Mouse (Mus musculus): ENCODE measurements at regions not wholly inside any gene's neighbourhood (a gene's known extent, or its start where the extent isn't known, plus 50 kb on each side); places are given as distances from the start of the nearest gene placed in this dataset.

GRCm38 (mm10) chr14:58938601-58938970 lies 204.1 kb downstream of the 1700129C05Rik start:
- Histone ChIP-seq H3K4me3 (no peak overlapping the region), H3K27ac (no peak overlapping the region)
- no peak for DNase-seq (ENCODE audit: extremely low spot score in 1 of 2, low spot score in 2 of 2)
- intact Hi-C loops (cut with DNase I): no loop called here
- TF ChIP-seq CTCF (IDR thresholded peaks at IDR 0.05): no peak

GRCm38 (mm10) chr14:58937791-58938600 lies 204.7 kb downstream of the 1700129C05Rik start:
- peak; percentile 36 for TF ChIP-seq CTCF (IDR thresholded peaks at IDR 0.05)
- intact Hi-C loops (cut with DNase I): no loop called here
- DNase-seq (ENCODE audit: extremely low spot score in 1 of 2, low spot score in 2 of 2): no peak

DNA sequence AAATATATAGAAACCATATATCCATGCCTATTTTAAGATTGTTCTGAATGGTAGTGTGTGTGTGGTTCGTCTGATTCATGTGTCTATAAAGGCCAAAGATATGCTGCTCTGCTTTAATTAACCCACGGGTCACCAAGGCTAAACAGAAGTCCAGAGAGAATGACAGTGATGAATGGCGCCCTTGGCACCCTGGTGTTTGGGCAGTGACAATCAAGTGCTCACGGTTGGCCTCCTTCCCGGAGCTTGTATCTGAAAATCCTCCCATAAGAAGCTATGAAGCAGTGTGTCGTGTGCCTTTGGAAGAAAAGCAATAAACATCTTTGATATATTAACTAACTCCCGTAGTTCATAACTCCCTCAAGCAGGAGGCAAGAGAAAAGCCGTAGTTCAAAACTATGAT lies 205.4 kb downstream of the 1700129C05Rik start:
- no peak for DNase-seq (ENCODE audit: extremely low spot score in 1 of 2, low spot score in 2 of 2)
- no peak overlapping the region for H3K27ac ChIP-seq
- intact Hi-C loops (cut with DNase I): no loop called here
- TF ChIP-seq CTCF (IDR thresholded peaks at IDR 0.05): no peak
- no peak overlapping the region for H3K4me3 ChIP-seq

More at GRCm38 (mm10) chr14:58937791-58938600, 204.7 kb downstream of the 1700129C05Rik start:
- Histone ChIP-seq H3K27ac (no peak overlapping the region), H3K4me3 (no peak overlapping the region)

DNA sequence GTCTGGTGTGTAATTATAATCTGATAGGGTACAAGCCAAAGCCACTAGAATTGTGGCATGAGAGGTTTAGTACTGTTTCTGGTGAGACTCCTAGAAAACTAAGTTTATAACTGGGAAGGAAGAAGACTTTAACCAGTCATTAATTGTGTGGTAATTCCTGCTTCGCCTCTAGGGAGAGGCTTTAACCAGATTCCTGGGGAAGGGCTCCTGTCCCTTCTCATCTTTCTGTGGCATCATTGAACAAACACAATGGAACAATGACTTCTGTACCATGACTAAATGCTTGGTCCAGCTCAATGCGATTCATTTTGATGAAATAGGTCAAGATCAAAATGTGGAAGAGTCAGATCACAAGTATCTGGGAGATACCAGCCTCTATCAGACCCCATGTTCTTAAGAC lies 206.6 kb downstream of the 1700129C05Rik start:
- no peak for TF ChIP-seq CTCF (IDR thresholded peaks at IDR 0.05)

GRCm38 (mm10) chr14:58917853-58918252 lies 224.8 kb downstream of the 1700129C05Rik start:
- no peak for DNase-seq (ENCODE audit: extremely low spot score in 1 of 2, low spot score in 2 of 2)
- H3K27ac ChIP-seq: no peak overlapping the region
- H3K4me3 ChIP-seq: no peak overlapping the region
- no peak; the same call in 1 of the 2 replicates for TF ChIP-seq CTCF (IDR thresholded peaks at IDR 0.05)
- intact Hi-C loops (cut with DNase I): no loop called here

More for the DNA sequence above, 206.6 kb downstream of the 1700129C05Rik start:
- intact Hi-C loops (cut with DNase I): no loop called here
- DNase-seq (ENCODE audit: extremely low spot score in 1 of 2, low spot score in 2 of 2): no peak
- no peak overlapping the region for H3K27ac ChIP-seq
- no peak overlapping the region for H3K4me3 ChIP-seq

DNA sequence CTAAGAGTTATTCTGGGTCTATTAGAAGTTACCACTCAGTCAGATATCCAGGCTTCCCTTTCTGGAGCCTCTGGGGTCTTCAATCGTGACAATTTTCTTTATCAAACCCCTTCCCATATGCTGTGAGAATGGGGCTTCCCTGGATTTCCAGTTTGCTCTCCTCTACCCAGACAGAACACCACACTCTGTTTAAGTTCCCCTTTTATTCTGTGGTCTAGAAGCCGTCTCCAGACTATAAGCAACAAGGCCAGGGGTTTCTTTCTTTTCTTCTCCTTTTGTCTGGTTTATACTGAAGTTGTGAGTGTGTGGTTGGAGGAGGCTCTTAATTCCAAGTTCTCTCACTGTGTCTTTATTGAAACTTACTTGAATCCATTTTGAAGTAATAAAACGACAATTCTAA lies 225.5 kb downstream of the 1700129C05Rik start:
- no peak for DNase-seq (ENCODE audit: extremely low spot score in 1 of 2, low spot score in 2 of 2)
- TF ChIP-seq CTCF (IDR thresholded peaks at IDR 0.05): no peak
- intact Hi-C loops (cut with DNase I): no loop called here
- Histone ChIP-seq H3K4me3 (no peak overlapping the region), H3K27ac (no peak overlapping the region)

DNA sequence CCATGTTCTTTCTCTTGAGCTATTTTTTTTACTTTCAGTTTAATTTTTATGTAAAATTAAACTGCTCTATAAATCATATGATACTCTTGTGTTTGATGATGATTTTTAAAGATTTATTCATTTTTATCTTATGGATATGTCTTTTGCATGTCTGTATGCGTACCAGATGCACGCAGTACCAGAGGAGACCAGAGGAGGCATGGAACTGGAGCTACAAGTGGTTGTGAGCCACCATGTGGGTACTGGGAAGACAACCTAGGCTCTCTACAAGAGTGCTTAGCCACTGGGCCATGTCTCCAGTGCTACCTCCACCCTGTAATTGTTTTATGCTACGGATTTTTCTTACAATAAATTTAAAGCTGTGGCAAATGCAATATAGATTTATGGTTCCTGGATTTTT lies 227.8 kb downstream of the 1700129C05Rik start:
- no peak for DNase-seq (ENCODE audit: extremely low spot score in 1 of 2, low spot score in 2 of 2)
- intact Hi-C loops (cut with DNase I): no loop called here
- no peak overlapping the region for H3K27ac ChIP-seq
- H3K4me3 ChIP-seq: no peak overlapping the region
- peak; percentile 23 for TF ChIP-seq CTCF (IDR thresholded peaks at IDR 0.05)

- intact Hi-C loops (cut with DNase I): no loop called here
- Histone ChIP-seq H3K27ac (no peak overlapping the region), H3K4me3 (no peak overlapping the region)
- DNase-seq (ENCODE audit: extremely low spot score in 1 of 2, low spot score in 2 of 2): no peak
- no peak for TF ChIP-seq CTCF (IDR thresholded peaks at IDR 0.05)
Observed at GRCm38 (mm10) chr14:58910846-58911245, 231.8 kb downstream of the 1700129C05Rik start.

- Histone ChIP-seq H3K4me3 (no peak overlapping the region), H3K27ac (no peak overlapping the region)
- no peak for TF ChIP-seq CTCF (IDR thresholded peaks at IDR 0.05)
- DNase-seq (ENCODE audit: extremely low spot score in 1 of 2, low spot score in 2 of 2): no peak
- intact Hi-C loops (cut with DNase I): no loop called here
Observed at GRCm38 (mm10) chr14:58907932-58908331, 234.8 kb downstream of the 1700129C05Rik start.

DNA sequence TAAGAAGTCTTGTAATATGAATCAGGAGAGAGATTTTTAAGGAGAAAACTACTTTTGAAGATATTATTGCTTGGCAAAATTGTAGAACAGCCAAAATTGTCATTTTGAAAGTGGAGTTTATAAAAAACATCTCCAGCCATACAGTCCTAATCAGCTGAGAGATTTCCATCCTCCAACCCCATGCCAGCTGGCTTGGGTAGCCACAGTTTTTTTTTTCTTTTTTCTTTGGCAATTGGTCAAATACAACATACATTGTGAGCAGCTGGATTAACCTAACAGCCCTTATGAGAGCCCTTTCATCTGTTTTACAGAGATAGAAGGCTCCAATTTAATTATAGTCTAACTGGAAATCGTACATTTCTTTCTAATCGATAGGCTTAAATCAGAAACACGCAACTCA lies 235.3 kb downstream of the 1700129C05Rik start:
- Histone ChIP-seq H3K4me3 (no peak overlapping the region), H3K27ac (no peak overlapping the region)
- DNase-seq (ENCODE audit: extremely low spot score in 1 of 2, low spot score in 2 of 2): no peak
- TF ChIP-seq CTCF (IDR thresholded peaks at IDR 0.05): no peak
- intact Hi-C loops (cut with DNase I): no loop called here

DNA sequence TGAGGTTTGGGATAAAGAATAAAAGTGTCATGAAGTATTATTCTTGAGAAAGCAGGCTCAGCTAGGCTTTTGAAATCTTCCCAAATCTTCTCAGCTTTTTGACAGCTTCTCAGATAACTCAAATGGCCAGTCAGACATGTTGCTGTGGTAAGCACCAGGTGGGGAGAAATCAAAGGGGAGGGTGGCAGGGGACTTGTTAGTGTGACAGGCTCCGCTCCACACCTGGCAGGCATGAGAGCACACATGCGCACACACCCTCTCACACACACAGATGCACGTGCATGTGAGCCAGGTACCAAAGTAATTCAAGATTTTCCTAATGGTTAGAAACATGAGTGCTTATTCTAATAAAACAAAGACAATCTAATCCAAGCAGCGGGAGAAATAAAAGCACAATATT lies 236.1 kb downstream of the 1700129C05Rik start:
- TF ChIP-seq CTCF (IDR thresholded peaks at IDR 0.05): no peak
- DNase-seq (ENCODE audit: extremely low spot score in 1 of 2, low spot score in 2 of 2): no peak
- intact Hi-C loops (cut with DNase I): no loop called here
- H3K27ac ChIP-seq: no peak overlapping the region
- no peak overlapping the region for H3K4me3 ChIP-seq

- DNase-seq (ENCODE audit: extremely low spot score in 1 of 2, low spot score in 2 of 2): no peak
- intact Hi-C loops (cut with DNase I): no loop called here
- no peak overlapping the region for H3K27ac ChIP-seq
- H3K4me3 ChIP-seq: no peak overlapping the region
- TF ChIP-seq CTCF (IDR thresholded peaks at IDR 0.05): no peak
Observed at GRCm38 (mm10) chr14:58868176-58868949, 274.3 kb downstream of the 1700129C05Rik start.

Measured in left cerebral cortex, adult 2 months (tissue).